Mouse (Mus musculus) adrenal gland, postnatal 36 days (tissue): Measurements from ENCODE around the gene Ino80d. TPM values are rescaled to one million over a fixed set of nuclear protein-coding genes. Genes with fewer than 3 reads are reported as not detected.

Experiments
- DNase-seq, 2 experiments: peaks; one replicate each; pipeline ENCODE4 v3.0.0; 2021; ENCODE audit warnings: mixed read lengths in 1 of 2
- microRNA-seq: library from miRNA; unstranded; fragments of <30 nt; microRNA quantifications from one replicate; pipeline ENCODE4 v1.2.0, GENCODE M21; 2021
- total RNA-seq, 2 experiments: library from RNA; stranded (reverse); gene quantifications; 2 replicates each; pipeline ENCODE4 v1.2.3; 2021

The Ino80d gene
- total RNA-seq, 2 experiments from 2014 or later = 27.3 to 29.2 TPM

DNA sequence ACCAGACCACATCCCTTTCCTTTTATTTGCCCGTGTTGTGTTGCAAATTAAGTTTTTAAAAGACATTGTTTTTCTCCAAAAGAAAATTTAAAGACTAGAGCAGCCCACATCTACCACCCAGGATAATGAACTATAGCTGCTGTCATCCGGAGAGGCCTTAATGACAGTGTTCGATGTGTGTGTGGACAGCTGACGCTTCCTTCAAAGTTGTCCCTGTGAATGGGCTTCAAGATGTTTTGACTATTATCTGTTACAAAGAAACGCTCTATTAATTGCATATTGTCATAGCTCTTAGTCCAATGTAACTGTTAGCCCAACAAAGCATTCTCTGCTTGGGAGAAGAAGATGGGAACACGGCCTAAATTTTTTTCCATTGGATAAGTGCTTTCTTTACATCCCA, 200.0 kb downstream of the Ino80d start:
- no peak for DNase-seq

DNA sequence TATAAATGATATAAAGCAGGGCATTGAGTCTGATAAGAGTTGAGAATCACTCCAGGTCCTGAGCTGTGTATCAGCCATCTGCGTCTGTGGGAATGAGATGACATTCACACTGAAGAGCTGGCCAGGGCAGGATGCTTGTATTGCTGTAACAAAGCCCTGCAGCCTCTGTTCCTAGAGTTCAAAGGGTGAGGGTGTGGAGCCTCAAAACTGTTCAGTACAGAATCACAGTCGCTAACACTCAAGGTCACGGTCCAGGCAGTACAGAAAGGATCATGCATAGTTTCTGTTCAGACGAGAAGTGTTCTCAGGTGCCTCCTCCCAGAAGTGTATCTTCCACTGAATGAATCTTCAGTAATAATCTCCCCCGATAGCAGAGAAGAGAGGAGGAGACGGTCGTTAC, 203.0 kb downstream of the Ino80d start:
- DNase-seq = no peak

DNA sequence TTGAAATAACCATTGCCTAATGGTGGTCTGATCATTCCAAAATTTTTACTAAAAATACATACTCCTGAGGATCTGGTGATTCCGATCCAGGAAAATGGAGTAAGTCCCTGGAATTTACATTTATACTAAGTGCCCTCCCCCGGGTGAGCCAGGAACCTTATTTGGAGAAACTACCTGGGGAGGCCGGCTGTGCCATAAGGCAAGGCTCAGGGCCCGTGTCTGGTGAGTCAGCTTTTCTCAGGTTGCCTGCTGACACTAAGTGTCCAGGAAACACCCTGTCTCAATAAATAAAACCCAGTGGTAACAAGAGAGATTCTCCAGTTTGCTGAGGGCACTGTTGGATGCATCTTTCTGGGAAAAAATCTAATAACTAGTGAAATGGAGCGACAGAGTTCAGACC, 205.3 kb downstream of the Ino80d start:
- no peak for DNase-seq

DNA sequence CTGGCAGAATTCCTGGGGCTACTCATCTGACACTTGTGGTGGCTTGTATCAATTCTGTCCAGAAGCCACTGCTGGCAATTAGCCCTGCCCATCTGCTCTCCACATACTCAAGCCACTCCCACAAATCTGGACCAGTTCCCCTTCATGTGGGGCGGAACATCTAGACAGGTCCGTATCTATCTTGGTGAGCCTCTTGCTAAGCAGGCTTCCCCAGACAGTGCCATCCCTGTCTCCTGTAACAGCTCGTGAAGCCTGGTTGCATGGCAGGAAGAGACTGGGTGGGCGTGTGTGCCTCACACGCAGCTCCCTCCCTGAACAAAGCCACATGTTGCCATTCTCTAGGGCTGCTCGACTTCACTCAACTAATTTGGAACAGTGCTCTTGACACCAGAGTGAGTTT, 206.0 kb downstream of the Ino80d start:
- DNase-seq = no peak

Small RNA genes within 50 kb of the gene (microRNA-seq; reads per million reads assigned to microRNA genes)
- gene Gm24557 (not detected), gene Gm44468 (not detected)

Other genes starting within 250 kb of the Ino80d start
- gene Eef1b2, start 62.2 kb upstream of the Ino80d start, total RNA-seq = 100 to 1,000 TPM; 624 to 648 TPM
- 100 to 1,000 TPM; 264 to 289 TPM for gene Ndufs1, start 62.2 kb upstream of the Ino80d start, total RNA-seq
- under 1 TPM; 0.17 to 0.23 TPM for gene Gpr1, start 99.9 kb upstream of the Ino80d start, total RNA-seq
- gene Zdbf2, start 158.6 kb upstream of the Ino80d start, total RNA-seq = 10 to 100 TPM; 10.9 to 18.3 TPM